Mouse (Mus musculus) layer of hippocampus, postnatal 25 days (tissue): ENCODE data around the gene Sirt3. TPM values are rescaled to one million over a fixed set of nuclear protein-coding genes. Genes with fewer than 3 reads are reported as not detected.
"Not testable (repeated sequence)": the region's sequence is repeated elsewhere in the genome, so short reads cannot be mapped to it uniquely, and the experiment has no call there.

Source experiments
- DNase-seq, 2 experiments: peaks; one replicate each; pipeline ENCODE4 v3.0.0; 2022; ENCODE audit warnings: mixed read lengths in 2 of 2, low spot score in 1 of 2; ENCODE audit errors: extremely low spot score in 1 of 2
- total RNA-seq, 2 experiments: library from RNA; stranded (reverse); gene quantifications; 2 replicates each; pipeline ENCODE4 v1.2.3; 2021

Gene Sirt3
- total RNA-seq, 2 experiments from 2014 or later: 67.0 to 77.5 TPM

DNA sequence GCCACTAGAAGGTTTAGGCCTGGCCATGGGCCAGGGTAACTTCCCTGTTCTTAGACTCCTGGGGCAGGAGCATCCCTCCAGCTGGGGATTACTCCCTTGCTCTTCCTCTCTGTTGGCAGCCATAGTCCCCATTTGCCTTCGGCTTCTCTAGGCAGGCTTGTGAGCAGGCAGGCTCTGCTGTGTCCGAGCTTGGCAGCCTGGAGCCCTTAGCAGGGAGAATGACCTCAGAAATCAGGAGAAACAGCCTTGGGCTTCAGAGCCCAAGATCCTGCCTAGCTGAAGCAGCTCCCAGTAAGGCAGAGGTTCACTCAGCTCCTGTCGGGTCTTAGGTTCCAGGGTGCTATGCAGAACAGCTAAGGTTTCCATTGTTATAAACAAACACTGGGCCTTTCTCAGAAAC is 17.0 kb upstream of the Sirt3 start:
- DNase-seq: no peak

DNA sequence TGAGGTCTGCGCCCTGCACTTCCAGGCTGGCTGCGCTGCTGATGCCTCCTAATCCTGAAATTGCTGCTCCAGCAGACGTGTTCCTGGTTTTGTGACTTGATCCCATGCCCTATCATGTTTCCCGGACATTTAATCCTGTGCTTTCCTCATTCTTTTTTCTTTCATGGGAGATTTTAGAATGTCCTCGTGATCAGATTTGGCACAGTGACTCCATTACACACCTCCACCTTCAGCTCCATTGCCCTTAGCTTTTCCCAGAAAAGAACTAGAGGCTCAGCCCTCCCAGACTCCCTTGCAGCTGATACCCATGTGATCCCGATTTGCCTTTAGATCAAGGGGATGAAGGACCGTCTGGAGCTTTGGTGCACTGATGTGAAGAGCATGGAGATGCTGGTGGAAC is 15.8 kb upstream of the Sirt3 start:
- no peak for DNase-seq

DNA sequence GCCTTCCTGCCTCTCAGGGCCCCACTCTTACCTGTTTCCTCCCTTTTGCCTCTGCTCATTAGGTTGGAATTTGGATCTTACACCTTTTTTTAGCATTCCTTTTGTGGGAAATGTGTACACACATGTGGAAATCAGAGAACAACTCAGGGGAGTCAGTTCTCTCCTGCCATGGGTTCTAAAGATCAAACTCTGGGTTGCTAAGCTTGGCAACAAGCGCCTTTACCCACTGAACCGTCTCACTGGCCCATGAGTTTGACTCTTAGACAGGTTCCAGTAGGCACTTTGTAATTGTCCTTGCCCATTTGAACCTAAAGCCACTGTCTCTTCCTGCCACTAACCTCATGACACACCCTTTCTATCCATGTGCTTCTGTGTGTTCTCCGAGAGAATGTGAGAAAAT is 12.5 kb upstream of the Sirt3 start:
- no peak for DNase-seq

DNA sequence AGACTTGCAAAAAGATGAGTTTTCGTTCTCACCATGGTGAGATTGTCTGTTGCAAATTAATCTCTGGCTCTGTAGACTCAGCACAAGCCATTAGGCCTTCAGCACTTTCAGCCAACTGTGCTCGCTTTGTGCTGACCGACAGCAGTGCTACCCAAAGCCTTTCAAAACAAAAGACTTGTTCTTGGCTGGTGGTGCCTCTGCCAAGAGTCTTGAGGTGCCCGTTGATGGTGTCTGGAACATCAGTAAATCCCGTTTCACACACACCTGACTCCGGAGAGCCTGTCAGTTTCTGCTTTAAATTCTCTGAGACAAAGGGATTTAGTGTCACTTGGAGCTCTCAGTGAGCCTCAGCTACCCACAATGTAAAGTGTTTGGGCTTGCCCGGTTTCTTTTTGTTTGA is 11.9 kb upstream of the Sirt3 start:
- no peak for DNase-seq

DNA sequence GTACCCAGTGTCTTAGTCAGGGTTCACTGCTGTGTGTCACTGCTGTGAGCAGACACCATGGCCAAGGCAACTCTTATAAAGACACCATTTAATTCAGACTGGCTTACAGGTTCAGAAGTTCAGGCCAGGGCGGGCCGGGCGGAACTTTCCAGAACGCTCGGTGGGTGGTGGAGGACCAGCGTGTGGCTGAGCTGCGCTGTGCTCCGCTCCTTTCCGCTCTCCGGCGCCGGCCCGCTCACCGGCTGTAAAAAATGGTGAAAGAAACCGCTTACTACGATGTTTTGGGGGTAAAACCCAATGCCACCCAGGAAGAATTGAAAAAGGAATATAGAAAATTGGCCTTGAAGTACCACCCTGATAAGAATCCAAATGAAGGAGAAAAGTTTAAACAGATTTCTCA is 8.5 kb upstream of the Sirt3 start:
- DNase-seq: not testable (repeated sequence)

DNA sequence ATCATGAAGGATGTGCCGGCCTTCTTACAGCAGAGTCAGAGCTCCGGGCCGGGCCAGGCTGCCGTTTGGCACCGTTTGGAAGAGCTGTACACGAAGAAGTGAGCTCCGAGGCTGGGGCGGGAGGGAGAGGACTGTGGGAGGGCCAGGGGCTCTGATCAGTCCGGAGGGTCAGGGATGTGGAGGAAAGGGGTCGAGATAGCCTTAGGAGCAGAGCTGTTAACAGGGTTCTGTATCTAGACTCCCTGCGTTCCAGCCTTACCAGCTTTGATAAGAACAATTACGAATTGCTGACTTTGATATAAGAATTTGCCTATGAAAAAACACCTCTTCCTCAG is 327 bp upstream of the Sirt3 start:
- no peak for DNase-seq

DNA sequence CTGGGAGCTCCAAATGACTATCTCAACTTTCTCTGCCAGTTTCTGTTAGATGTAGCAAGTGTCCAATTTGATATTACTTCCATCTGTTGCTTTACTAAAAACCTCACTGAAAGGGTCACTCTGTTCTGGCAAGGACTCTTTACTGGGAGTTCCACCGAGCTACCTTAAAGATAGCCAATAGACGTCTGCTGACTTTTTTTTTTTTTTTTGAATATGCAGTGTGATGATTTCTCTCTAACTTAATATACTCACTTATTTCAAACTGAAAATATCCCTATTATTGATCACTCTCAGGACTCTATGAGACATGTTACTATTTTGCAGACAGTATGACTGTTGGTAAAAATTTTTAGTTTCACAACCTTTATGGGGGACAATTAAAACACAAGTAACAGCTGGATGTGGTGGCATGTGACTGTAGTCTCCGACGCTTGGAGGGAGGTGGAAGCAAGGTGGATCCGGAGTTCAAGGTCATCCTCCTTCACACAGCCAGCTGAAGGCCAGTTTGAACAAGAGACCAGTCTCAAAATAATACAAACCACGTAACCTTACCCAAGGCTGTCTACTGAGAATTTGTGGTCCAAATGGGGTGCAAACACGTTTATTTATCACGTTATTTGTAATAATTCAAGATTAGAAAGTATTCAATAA is 1.1 kb downstream of the Sirt3 start:
- DNase-seq: no peak

DNA sequence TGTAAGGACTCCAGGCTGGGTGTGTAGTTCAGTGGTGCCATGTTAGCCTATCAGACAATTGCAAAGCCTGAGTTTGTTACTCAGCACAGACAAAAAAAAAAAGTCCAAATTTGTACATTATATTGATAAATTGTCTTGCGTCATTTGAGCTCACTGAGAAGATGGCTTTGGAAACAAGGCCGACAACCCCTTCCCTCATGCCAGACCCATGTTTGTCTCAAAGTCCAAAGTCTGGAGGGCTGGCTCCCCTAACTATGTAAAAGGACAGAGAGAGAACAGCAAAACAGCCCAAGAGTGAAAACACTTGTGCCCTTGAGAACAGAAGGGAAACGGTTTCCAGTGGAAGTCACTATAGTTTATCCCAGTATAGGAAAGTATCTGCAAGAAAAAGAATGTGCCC is 1.7 kb downstream of the Sirt3 start:
- DNase-seq: no peak

DNA sequence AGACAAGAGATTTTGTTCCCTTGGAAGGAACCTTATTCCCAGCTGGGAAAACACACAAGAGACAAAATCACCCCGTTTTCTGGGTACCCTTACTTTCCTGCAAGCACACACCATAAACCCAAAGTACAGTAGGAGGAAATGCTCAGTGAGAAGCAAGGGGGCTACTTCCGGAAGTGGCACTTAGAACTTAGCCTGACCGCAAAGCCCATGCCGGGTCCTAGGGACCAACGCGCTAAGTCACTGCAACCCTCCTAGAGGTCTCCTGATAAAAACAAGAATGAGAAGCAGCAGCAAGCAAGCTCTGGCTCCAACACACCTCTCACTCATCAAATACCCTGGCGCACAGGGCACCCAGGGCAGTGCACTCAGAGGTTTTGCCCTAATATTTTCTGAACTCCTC is 2.8 kb downstream of the Sirt3 start:
- DNase-seq: no peak

DNA sequence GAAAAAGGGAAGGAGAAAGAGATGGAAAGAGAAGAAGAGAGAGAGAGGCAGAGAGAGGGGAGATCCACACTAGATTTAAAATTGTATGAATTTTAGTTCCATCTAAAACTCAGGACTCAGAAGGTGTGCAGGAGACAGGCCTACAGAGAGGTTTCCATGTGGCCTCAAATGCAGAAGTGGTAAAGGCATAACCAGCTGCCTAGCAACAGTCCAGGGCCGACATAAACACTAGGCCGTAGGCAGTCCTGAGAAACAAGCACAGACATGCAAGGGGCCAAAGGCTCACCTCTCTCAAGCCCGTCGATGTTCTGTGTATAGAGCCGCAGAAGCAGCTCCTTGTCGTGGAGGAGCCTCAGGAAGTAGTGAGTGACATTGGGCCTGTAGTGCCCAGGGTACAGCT is 4.7 kb downstream of the Sirt3 start:
- DNase-seq: no peak

DNA sequence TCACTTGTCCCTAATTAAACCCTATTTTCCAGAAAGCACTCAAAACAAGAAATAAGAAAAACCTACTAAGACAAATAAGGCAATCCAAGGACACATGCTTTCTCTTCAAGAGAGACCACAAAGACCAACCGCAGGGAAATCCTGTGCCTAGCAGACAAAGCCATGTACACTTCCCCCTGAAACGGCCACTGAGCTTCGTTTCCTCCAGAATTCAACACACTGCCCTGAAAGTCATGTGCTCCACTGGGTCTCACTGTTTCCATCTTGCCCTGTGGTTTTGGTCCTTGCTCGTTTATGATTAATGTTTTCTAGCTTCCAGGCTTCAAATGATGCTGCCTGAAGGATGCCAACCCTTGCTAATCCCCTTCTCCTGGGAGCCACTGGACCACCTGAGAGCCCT is 7.9 kb downstream of the Sirt3 start:
- no peak for DNase-seq

DNA sequence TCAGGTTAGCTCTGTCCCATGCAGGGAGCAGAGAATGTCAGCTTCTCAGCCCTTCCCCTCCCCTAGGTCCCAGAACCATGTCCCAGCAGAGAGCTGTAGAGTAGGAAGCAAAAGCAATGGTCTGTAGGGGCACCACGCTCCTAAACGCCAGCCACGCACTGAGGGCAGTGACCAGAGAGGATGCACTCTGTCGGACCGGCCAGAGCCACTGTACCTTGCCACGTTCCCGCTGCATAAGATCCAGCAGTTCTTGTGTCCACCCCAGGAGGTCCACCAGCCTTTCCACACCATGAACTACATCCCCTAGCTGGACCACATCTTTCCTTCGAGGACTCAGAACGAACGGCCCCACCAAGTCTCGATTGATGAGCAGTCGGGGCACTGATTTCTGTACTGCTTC is 17.3 kb downstream of the Sirt3 start:
- no peak for DNase-seq

DNA sequence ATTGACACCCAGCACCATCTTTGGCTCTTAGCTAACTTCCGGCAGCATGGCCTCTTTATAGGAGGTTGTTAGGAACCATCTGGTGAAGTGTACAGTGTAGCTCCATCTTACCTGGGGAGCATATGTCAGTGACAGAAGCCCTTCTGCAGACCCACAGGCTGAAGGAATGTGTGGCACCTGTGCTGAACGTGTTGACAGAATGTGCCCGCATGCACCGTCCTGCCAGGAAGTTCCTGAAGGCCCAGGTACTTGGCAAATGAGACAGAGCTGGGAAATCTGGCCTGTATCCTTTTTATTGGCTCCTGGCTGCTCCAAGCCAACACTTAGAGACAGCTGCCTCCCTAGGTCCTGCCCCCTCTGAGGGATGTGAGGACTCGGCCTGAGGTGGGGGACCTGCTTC is 21.4 kb downstream of the Sirt3 start:
- no peak for DNase-seq

DNA sequence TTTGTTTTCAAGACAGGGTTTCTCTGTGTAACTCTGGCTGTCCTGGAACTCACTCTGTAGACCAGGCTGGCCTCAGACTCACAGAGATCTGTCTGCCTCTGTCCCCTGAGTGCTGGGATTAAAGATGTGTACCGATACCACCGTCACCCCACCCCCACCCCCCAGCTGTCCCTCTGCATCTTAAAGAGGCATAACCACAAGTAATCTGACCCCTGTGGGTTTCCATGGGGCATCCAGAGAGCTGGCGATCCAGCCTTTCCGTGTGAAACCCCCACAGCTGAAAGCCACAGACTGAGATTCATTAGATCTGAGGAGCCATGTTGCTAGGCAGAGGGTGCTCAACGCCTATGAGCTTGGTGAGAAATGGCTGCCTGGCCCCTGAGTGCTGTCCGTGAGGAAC is 22.1 kb downstream of the Sirt3 start:
- no peak for DNase-seq

DNA sequence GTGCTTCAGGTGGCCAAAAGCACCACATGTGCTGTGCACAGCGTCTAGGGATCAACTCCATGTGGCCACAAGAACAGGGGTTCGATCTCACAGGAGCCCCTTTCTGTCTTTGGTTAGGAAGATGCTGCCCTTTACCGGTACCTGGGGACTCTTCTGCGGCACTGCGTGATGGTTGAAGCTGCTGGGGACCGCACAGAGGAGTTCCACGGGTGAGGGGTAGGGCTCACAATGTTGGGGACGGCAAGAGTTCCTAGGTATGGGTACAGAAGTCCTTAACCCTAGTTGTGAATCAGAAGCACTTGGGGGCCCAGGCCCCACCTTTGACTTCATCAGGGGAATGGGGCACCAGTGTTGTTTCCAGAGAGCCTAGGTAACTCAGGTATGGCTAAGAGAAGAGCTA is 23.4 kb downstream of the Sirt3 start:
- no peak for DNase-seq

DNA sequence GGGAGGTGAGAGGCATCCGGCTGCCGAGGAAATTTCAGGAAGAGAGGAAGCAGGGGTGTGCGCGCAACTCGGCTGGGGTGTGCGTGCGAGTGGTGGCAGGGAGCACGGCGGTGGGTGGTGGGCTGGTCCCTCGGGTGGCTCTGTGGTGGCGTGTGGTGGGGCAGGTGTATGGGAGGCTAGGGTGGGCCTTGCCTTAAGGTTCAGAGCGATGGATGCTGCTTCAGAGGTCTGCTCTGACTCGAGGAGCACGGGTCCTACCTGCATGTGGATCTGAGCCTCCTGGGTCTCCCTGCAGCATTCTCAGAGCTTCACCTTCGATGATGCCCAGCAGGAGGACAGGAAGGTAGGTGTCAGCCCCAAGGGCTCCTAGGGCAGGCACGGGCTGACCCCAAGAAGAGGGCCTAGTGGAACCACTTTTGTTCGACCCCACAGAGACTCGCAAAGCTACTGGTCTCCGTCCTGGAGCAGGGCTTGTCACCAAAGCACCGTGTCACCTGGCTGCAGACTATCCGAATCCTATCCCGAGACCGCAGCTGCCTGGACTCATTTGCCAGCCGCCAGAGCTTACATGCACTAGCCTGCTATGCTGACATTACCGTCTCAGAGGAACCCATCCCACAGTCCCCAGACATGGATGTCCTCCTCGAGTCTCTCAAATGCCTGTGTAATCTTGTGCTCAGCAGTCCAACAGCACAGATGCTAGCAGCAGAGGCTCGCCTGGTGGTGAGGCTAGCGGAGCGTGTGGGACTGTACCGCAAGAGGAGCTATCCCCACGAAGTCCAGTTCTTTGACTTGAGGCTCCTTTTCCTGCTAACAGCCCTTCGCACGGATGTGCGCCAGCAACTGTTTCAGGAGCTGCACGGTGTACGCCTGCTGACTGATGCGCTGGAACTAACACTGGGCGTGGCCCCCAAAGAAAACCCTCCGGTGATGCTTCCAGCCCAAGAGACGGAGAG is 24.3 kb downstream of the Sirt3 start, which contains the start of gene Bet1l:
Gene Bet1l, minus strand, starts transcription at position 28 of the 956 bp plus-strand sequence.
- DNase-seq: no peak

DNA sequence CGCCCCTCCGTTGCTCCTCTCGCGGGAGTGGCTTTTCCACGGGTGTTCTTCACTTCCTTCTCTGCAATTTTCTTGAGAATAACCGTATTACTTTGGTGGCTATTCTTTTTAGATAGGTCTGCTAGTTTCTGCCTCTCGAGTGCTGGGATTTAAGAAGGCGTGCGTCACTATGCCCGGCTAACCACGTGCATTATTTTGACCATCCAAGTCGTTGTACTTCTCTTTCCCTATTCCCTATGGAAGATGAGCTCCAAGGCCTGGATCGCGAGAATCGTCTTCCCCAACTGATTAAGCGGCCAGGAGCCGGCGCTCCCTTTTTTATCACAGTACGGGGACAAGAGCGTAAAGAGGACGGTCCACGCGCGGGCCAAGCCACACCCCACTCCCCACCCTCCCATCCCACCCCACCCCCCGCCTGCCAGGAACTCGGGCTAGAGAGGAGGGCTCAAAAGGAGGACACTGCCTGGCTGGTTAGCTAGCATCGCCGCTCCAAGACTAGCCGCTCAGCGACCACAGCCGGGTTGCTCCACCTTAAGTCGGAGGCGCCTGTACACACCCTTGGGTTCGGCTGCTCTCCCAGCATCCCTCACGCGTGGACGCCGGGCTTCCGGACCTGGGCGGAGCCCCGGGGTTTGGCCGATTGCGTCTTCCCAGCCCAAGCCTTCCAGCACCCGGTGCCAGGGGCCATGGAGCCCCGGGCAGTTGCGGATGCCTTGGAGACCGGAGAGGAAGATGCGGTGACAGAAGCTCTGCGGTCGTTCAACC is 25.1 kb downstream of the Sirt3 start, which contains the start of gene Ric8a:
Gene Ric8a, plus strand, starts transcription at position 173 of the 765 bp plus-strand sequence.
- DNase-seq: peak; percentile 73 to 79

DNA sequence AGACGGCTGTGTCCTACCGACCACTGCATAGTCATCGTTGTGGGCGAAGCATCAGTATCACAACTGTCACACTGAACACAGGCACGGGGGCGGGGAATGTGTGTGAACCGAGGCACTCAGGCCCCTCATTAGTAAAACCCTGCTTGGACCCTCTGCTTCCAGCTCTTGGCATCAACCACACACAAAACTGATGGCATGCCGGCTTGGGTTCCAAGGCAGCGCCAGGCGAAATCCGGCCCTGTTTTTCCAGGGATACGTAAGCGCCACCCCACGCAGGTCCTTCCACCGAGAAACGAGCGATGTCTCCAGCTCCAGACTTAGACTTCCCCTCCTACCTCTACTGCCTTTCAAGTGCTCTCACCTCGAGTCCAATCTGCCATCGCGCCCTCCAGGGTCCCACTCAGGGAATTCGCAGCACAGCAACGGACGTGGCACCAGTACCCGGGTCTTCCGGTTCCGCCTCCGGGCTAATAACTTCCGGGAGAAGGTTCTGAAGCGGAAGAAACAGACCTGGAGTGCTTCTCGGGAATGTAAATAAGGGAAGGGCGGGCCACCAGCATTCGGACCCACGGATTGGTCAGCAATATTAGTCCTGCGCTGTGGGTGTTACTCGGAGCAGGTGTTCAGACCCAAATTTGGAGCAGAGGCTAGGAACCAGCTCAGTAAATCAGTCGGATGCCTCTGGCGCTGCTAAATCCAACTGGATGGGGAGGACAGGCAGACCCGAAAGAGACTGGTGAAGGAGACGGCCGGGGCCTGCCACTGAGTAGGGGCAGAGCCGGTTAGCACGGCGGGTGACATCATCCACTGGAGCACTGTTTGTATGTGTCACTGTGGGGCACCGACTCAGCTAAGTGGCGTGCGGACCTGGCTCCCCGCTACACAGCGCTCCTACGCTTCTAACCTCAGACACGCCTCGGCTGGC is 26.0 kb downstream of the Sirt3 start, which contains the start of gene Gm45785:
Gene Gm45785, minus strand, starts transcription at position 472 of the 925 bp plus-strand sequence.
- peak; percentile 60 to 65 for DNase-seq

DNA sequence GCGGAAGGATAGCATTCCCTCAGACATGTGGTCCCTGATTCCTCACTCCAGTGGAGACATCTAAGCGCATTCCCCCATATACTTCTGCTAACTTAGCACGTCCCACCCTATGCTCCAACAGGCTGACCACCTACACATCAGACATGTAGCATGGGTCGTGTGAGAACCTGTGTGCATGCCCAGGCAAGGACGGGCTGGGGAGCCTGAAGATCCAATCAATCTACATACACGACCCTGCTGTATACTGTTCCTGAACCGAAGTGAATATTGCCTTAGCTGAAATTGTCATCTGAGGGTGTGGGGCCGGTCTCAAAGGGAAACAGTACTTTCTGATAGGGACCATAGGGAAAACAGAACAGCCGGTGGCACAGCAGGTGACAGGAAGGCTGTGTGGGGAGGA is 26.9 kb downstream of the Sirt3 start:
- no peak for DNase-seq

DNA sequence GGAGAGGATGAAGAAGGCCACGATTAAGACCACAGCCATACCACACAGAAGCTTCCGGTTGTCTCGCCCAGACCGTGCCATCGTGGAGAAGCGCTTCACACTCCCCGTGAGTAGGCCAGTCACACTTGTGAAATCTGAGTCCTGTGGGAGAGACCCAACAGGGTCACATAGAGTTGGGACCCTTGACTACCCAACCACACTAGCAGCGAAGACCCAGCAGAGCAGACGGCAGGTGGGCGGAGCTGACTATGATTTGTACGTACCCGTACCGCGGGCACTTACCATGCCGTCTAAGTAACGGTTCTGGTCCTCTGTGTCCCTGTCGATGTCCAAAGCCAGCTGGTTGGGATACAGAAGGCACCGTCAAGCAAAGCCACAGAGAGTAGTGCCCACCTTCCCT is 27.6 kb downstream of the Sirt3 start:
- no peak for DNase-seq
